8 mouse cellular contexts compared by ENCODE assay signal in the genomic region with DNA sequence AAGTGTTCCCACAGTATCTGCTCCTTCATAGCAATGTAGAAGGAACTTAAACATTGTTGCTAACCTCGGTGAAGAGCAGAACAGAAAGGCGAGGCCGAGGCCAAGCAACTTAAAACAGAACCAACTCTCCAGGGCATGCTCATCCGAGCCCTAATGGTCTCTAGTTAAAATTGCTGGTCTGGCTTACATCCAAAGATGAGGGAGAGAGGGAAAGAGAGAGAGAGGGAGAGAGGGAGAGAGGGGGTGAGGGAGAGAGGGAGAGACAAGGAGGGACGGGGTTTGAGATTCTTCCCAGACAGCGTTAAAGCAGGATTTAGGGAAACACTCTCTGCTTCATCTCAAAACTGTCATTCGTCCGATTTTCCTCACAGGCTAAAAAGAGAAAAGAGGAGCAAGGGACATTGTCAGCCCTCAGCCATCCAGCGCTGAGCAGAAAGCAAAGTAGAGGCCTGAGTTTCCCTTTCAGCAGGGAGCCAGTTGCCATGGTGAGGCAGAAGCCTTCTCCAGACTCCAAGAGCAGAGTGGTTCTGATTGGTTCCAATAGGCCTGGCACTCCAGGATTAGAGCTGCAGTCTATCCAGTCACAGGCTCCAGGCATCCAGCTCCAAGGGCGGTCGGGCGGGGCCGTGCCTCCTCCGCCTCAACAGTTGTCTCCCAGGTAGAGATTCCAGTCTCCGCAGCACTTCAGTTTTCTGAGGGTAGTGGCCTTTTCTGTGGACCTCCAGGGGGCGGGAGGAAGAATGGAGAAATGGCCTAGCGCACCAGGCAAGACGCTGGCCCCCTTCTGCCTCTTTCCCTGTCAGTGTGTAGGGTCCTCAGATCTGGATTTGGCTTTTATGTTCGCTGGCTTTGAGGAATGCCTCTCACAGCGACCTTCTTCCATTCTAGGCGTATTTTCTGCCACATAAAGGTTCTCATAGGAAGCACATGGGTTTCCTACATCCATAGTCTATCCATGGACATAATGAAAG.
DNase-seq lines count a peak whose midpoint lies in the region; ATAC-seq lines count a peak whose summit lies in the region.

No protein-coding gene starts in this region.

- H3K4me1 ChIP-seq in embryonic facial prominence, embryonic 15.5 days: peaks cover 14% of the 10 kb centered on the region
- H3K4me1 ChIP-seq in intestine, embryonic 15.5 days (replicated peaks): peaks cover 10% of the 10 kb centered on the region; the same call in 1 of the 2 replicates

- H3K27me3 ChIP-seq in embryonic facial prominence, embryonic 15.5 days: no peaks in the 10 kb centered on the region
- no peaks in the 10 kb centered on the region for H3K27me3 ChIP-seq in intestine, embryonic 15.5 days (replicated peaks)

- no peak overlapping the region for H3K4me3 ChIP-seq in embryonic facial prominence, embryonic 15.5 days (replicated peaks)
- no peak overlapping the region for H3K4me3 ChIP-seq in intestine, embryonic 15.5 days (replicated peaks)

- peak; percentile 4 for DNase-seq in urinary bladder, postnatal 14 days (ENCODE audit: low spot score)
- DNase-seq in urinary bladder, postnatal 36 days (ENCODE audit: low spot score in 2 of 2): no peak
- DNase-seq in mesoderm, embryonic 11.5 days (ENCODE audit: low read depth, low spot score): peak; percentile 73
- DNase-seq in right cerebral cortex, postnatal 4 days: peak; percentile 69
- DNase-seq in thymus, postnatal 14 days: no peak

- no peak overlapping the region for H3K9ac ChIP-seq in embryonic facial prominence, embryonic 15.5 days
- H3K9ac ChIP-seq in intestine, embryonic 15.5 days: no peak overlapping the region

- H3K4me2 ChIP-seq in embryonic facial prominence, embryonic 15.5 days (replicated peaks): peak overlapping the region; percentile 13; the same call in 1 of the 2 replicates
- H3K4me2 ChIP-seq in intestine, embryonic 15.5 days (replicated peaks): peak overlapping the region; percentile 37

- no peaks in the 10 kb centered on the region for H3K9me3 ChIP-seq in embryonic facial prominence, embryonic 15.5 days (replicated peaks)
- H3K9me3 ChIP-seq in intestine, embryonic 15.5 days: no peaks in the 10 kb centered on the region

- no peak overlapping the region for H3K27ac ChIP-seq in embryonic facial prominence, embryonic 15.5 days (replicated peaks)
- H3K27ac ChIP-seq in intestine, embryonic 15.5 days: 0 out of 2 replicates have a peak overlapping the region, but pooled peaks have one; percentile 33

- ATAC-seq in embryonic facial prominence, embryonic 15.5 days (ENCODE audit: insufficient number of reproducible peaks, low FRiP score, low TSS enrichment, low read depth): peak; percentile 83
- ATAC-seq in intestine, embryonic 15.5 days: peak; percentile 87
- ATAC-seq in inflammation-experienced regulatory T-cells, adult 6 months: no peak

- H3K36me3 ChIP-seq in embryonic facial prominence, embryonic 15.5 days: no peaks in the 10 kb centered on the region
- H3K36me3 ChIP-seq in intestine, embryonic 15.5 days: no peaks in the 10 kb centered on the region

- WGBS in embryonic facial prominence, embryonic 15.5 days: 12% methylated on average over 21 of the region's 21 CpGs
- 21% methylated on average over 21 of the region's 21 CpGs for WGBS in intestine, embryonic 15.5 days

Comparison
In these comparisons a context has a peak if more than half of its experiments do, and no peak if none do; other contexts are left out.
1. DNase-seq: peak in urinary bladder, postnatal 14 days (single experiment), mesoderm, embryonic 11.5 days (single experiment) and right cerebral cortex, postnatal 4 days (single experiment); none in urinary bladder, postnatal 36 days (0 of 2) and thymus, postnatal 14 days (single experiment).